Mouse (Mus musculus) lung, embryonic 14.5 days (tissue): ENCODE data around the gene Plce1. TPM values are rescaled to one million over a fixed set of nuclear protein-coding genes. Genes with fewer than 3 reads are reported as not detected.

Experiments
- ATAC-seq: fragments of 200-750 bp; cut with Nextera tagmentation; 2 replicates; pipeline ENCODE4 v1.8.0; 2017; ENCODE audit warnings: mild to moderate bottlenecking, moderate TSS enrichment, moderate library complexity; ENCODE audit not compliant: insufficient read depth
- DNase-seq: peaks from one replicate; pipeline ENCODE4 v3.0.0-alpha.2; 2015
- H3K27ac ChIP-seq: fragments of 300-500 bp; sonication (generic); 2 replicates; pipeline ENCODE4 v1.5.1; 2014; ENCODE audit warnings: low read depth, mild to moderate bottlenecking, moderate library complexity
- H3K27me3 ChIP-seq: fragments of 300-500 bp; sonication (generic); 2 replicates; pipeline ENCODE4 v1.6.1; 2014; ENCODE audit warnings: low read length, control low read depth; ENCODE audit not compliant: insufficient read depth
- H3K36me3 ChIP-seq: fragments of 300-500 bp; sonication (generic); 2 replicates; pipeline ENCODE4 v1.6.1; 2014; ENCODE audit warnings: control low read depth; ENCODE audit not compliant: insufficient read depth
- H3K4me1 ChIP-seq: fragments of 300-500 bp; sonication (generic); 2 replicates; pipeline ENCODE4 v1.6.1; 2014; ENCODE audit warnings: antibody characterized with exemption, control low read depth; ENCODE audit not compliant: insufficient read depth
- H3K4me2 ChIP-seq: fragments of 300-500 bp; sonication (generic); 2 replicates; pipeline ENCODE4 v1.6.1; 2014; ENCODE audit warnings: mild to moderate bottlenecking
- H3K4me3 ChIP-seq: fragments of 300-500 bp; sonication (generic); 2 replicates; pipeline ENCODE4 v1.5.1; 2014; ENCODE audit warnings: low read depth, low read length
- H3K9ac ChIP-seq: fragments of 300-500 bp; sonication (generic); 2 replicates; pipeline ENCODE4 v1.6.1; 2014
- H3K9me3 ChIP-seq: fragments of 300-500 bp; sonication (generic); 2 replicates; pipeline ENCODE4 v1.6.1; 2016; ENCODE audit warnings: low read depth, low read length, control low read depth
- CTCF ChIP-seq: IDR thresholded peaks from 2 replicates; pipeline ENCODE4 v1.5.1; 2016; ENCODE audit warnings: antibody characterized with exemption, low read depth
- WGBS: fragments of 180-500 bp; shearing (Covaris S2); extraction: QIAGEN DNeasy Blood & Tissue Kit; methylation state at CpG from one replicate; pipeline ENCODE4 v1.1.7; 2014; 5-methylcytosine and 5-hydroxymethylcytosine counted together
- polyA plus RNA-seq: library from polyadenylated mRNA; unstranded; fragments of >200 nt; fragmentation: Nextera tagmentation; extraction: Ambion mirVana; gene quantifications from 2 replicates; pipeline ENCODE4 v1.2.1, GENCODE M21; 2014

Plce1 gene
- polyA plus RNA-seq, 1 experiment from 2014 or later, result 4.5 TPM

DNA sequence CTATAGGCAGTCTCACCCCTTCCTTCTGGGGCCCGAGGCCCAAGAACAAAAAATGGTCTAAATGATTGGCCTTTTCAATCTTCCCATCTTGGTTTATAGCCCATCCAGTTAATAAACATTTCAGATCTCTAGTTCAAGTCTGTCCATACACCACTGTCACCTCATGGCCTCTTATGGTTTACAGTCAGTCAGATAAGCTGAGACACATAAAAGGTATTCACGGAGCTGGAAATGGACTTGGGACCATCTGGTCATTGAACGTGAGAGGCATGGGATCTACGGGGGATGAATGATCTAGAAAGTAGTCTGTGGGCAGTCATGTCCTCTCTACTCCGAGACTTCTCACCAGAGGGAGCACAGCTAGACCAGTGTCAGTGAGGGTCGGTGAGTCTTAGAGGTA is 210.6 kb downstream of the Plce1 start:
- Histone ChIP-seq H3K4me3 (no peak overlapping the region), H3K9ac (no peak overlapping the region), H3K27ac (no peak overlapping the region), H3K27me3 (no peaks in the 10 kb centered on the region), H3K9me3 (no peaks in the 10 kb centered on the region), H3K4me2 (no peak overlapping the region), H3K36me3 (no peaks in the 10 kb centered on the region), H3K4me1 (no peaks in the 10 kb centered on the region)
- 83% methylated on average over 6 of the region's 6 CpGs for WGBS
- no peak for DNase-seq
- TF ChIP-seq CTCF, result no peak
- no peak for ATAC-seq

GRCm38 (mm10) chr19:38693331-38693730 is 212.4 kb downstream of the Plce1 start:
- ATAC-seq, result no peak
- no peak overlapping the region for H3K4me2 ChIP-seq
- TF ChIP-seq CTCF, result no peak
- DNase-seq, result peak; percentile 10
- no peak overlapping the region for H3K27ac ChIP-seq
- no peaks in the 10 kb centered on the region for H3K4me1 ChIP-seq
- no peaks in the 10 kb centered on the region for H3K36me3 ChIP-seq
- H3K27me3 ChIP-seq, result no peaks in the 10 kb centered on the region
- H3K9me3 ChIP-seq, result no peaks in the 10 kb centered on the region
- H3K9ac ChIP-seq, result no peak overlapping the region
- no peak overlapping the region for H3K4me3 ChIP-seq
- 35% methylated on average over 2 of the region's 2 CpGs for WGBS

- H3K36me3 ChIP-seq, result no peaks in the 10 kb centered on the region
Observed at GRCm38 (mm10) chr19:38693769-38694168, 212.9 kb downstream of the Plce1 start.

GRCm38 (mm10) chr19:38701776-38702175 is 220.9 kb downstream of the Plce1 start:
- WGBS, result 90% methylated on average over 8 of the region's 8 CpGs
- Histone ChIP-seq H3K9ac (no peak overlapping the region), H3K4me1 (no peaks in the 10 kb centered on the region), H3K4me2 (no peak overlapping the region), H3K36me3 (no peaks in the 10 kb centered on the region), H3K27me3 (no peaks in the 10 kb centered on the region), H3K27ac (no peak overlapping the region), H3K9me3 (no peaks in the 10 kb centered on the region), H3K4me3 (no peak overlapping the region)
- ATAC-seq (no peak), DNase-seq (no peak)
- TF ChIP-seq CTCF, result no peak

More at GRCm38 (mm10) chr19:38693769-38694168, 212.9 kb downstream of the Plce1 start:
- ATAC-seq (no peak), DNase-seq (no peak)
- H3K4me1 ChIP-seq, result no peaks in the 10 kb centered on the region
- no peak overlapping the region for H3K9ac ChIP-seq
- TF ChIP-seq CTCF, result no peak
- no peak overlapping the region for H3K4me2 ChIP-seq
- H3K9me3 ChIP-seq, result no peaks in the 10 kb centered on the region
- H3K27me3 ChIP-seq, result no peaks in the 10 kb centered on the region
- no peak overlapping the region for H3K4me3 ChIP-seq
- H3K27ac ChIP-seq, result no peak overlapping the region
- 74% methylated on average over 4 of the region's 4 CpGs for WGBS

- 81% methylated on average over 3 of the region's 3 CpGs for WGBS
- no peaks in the 10 kb centered on the region for H3K4me1 ChIP-seq
- ATAC-seq, result no peak
- H3K36me3 ChIP-seq, result no peaks in the 10 kb centered on the region
- H3K27me3 ChIP-seq, result no peaks in the 10 kb centered on the region
- H3K27ac ChIP-seq, result no peak overlapping the region
- no peaks in the 10 kb centered on the region for H3K9me3 ChIP-seq
- TF ChIP-seq CTCF, result no peak
- H3K4me2 ChIP-seq, result no peak overlapping the region
- H3K4me3 ChIP-seq, result no peak overlapping the region
- H3K9ac ChIP-seq, result no peak overlapping the region
- no peak for DNase-seq
Observed at GRCm38 (mm10) chr19:38704742-38705141, 223.8 kb downstream of the Plce1 start.

GRCm38 (mm10) chr19:38705244-38705643 is 224.3 kb downstream of the Plce1 start:
- ATAC-seq (no peak), DNase-seq (no peak)
- Histone ChIP-seq H3K4me1 (no peaks in the 10 kb centered on the region), H3K27ac (no peak overlapping the region), H3K4me2 (no peak overlapping the region), H3K4me3 (no peak overlapping the region), H3K9me3 (no peaks in the 10 kb centered on the region), H3K9ac (no peak overlapping the region), H3K27me3 (no peaks in the 10 kb centered on the region), H3K36me3 (no peaks in the 10 kb centered on the region)
- WGBS, result 90% methylated on average over 11 of the region's 11 CpGs
- TF ChIP-seq CTCF, result no peak

DNA sequence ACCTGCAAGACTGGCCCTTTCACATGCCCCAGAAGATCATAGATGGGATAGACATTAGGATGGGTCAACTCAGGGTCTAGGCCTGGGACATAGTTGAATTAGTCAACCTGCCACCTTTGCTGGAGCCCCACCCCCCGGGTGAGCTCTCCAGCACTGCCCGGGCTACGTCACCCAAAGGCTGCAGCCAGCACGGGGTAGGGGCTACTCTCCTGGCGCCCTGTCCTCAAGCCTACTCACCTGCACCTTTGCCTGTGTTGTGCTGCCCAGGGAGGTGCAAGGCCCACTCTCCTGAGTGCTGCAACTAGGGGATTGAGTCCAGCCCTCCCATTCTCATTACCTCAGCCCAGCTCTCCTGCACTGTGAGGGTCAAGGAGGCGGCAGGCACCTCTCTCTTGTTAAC is 225.5 kb downstream of the Plce1 start:
- Histone ChIP-seq H3K4me2 (no peak overlapping the region), H3K27ac (no peak overlapping the region), H3K4me1 (no peaks in the 10 kb centered on the region), H3K9me3 (no peaks in the 10 kb centered on the region), H3K27me3 (no peaks in the 10 kb centered on the region), H3K36me3 (no peaks in the 10 kb centered on the region), H3K9ac (no peak overlapping the region), H3K4me3 (no peak overlapping the region)
- no peak for TF ChIP-seq CTCF
- no peak for DNase-seq
- no peak for ATAC-seq
- 79% methylated on average over 6 of the region's 6 CpGs for WGBS

DNA sequence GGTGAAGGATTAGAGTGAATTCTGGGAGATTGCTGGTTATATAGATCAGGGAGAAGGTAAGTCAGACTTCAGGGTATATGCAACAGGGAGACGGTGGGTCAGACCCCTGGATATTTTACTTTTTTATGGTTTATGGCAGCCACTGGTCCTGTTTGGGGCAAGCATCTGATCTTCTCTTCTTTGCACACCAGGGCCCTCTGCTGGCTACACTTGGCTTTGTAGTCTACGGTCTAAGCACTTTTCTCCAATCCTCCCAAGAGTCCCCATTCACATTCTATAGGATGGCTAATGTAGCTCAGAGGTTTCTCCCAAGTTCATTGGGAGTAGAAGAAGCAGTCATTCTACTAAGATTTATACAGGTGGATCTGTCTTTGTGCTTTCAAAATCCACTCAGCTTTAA is 228.5 kb downstream of the Plce1 start:
- Histone ChIP-seq H3K9me3 (no peaks in the 10 kb centered on the region), H3K4me2 (no peak overlapping the region), H3K27ac (no peak overlapping the region), H3K4me1 (no peaks in the 10 kb centered on the region), H3K36me3 (no peaks in the 10 kb centered on the region), H3K27me3 (no peaks in the 10 kb centered on the region), H3K9ac (no peak overlapping the region), H3K4me3 (no peak overlapping the region)
- TF ChIP-seq CTCF, result peak; percentile 51
- no peak for ATAC-seq
- WGBS, result 80% methylated on average over 2 of the region's 2 CpGs
- peak; percentile 55 for DNase-seq
